Mouse (Mus musculus) naive thymus-derived CD4-positive, alpha-beta T cell, adult 2 months (primary cell): Measurements from ENCODE around the gene Mplkip.

ENCODE experiments used
- DNase-seq: peaks from one replicate; pipeline ENCODE4 v3.0.0-alpha.2; 2011; ENCODE audit warnings: low read depth

Gene Mplkip

GRCm38 (mm10) chr13:17694911-17695699, at the start of gene Mplkip, which contains the start of gene Sugct:
Mplkip (plus strand) TSS chr13:17695192.
Sugct (minus strand) TSS chr13:17695553.
- DNase-seq, result peak; percentile 100

DNA sequence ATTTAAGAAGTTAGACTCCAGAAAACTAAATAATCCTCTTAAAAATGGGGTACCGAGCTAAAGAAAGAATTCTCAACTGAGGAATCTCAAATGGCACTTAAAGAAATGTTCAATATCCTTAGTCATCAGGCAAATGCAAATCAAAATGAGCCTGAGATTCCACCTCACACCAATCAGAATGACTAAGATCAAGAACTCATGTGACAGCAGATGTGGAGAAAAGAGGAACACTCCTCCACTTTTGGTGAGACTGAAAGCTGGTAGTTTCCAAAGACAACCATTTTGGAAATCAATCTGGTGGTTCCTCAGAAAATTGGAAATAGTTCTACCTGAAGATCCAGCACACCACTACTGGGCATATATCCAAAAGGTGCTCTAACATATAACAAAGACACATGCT, 27.6 kb upstream of the Mplkip start:
- no peak for DNase-seq

- DNase-seq, result no peak
Measured at GRCm38 (mm10) chr13:17671122-17671521, 23.9 kb upstream of the Mplkip start.

DNA sequence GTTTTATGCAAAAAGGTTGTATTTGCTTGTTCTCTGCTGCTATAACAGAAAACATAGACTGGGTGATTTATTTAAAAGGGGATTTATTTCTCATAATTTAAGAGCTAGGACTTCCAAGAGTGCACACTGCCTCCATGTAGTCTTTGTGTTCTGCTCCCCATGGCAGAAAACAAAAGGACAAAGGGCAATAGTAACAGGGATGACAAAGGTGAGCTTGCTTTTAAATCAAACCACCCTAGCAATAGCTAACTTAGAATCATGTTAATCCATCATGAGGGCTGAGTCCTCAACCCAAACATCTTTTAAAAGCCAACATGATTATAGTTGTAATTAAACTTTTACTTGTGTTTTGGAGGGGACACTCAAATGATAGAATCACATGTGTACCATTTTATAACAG, 5.5 kb upstream of the Mplkip start:
- no peak for DNase-seq

- DNase-seq, result no peak
Measured at GRCm38 (mm10) chr13:17690686-17691085, 4.3 kb upstream of the Mplkip start.

DNA sequence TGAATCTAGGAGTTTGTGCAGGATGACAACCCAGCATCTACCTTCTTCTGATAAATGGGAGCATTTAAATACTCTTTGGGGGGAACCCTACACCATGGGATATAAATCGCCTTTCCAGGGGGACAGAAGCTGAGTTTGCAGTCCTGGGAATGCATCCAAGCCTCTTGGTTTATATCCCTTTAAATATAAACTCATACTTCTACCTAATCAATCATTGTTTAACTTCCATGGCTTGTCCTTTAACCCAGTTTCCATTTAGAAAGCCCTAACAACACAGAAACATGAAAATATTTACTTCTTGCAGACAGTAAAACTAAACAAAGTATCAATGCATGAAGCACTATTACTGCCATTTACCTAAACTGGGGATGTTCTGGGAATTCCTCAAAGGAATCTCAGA, 3.6 kb upstream of the Mplkip start:
- no peak for DNase-seq

- peak; percentile 65 for DNase-seq
Measured at GRCm38 (mm10) chr13:17693816-17694215, 1.2 kb upstream of the Mplkip start.

GRCm38 (mm10) chr13:17694414-17694813, 578 bp upstream of the Mplkip start:
- no peak for DNase-seq

- DNase-seq, result no peak
Measured at GRCm38 (mm10) chr13:17695898-17696580, 1.0 kb downstream of the Mplkip start.

GRCm38 (mm10) chr13:17700090-17700715, 5.2 kb downstream of the Mplkip start:
- no peak for DNase-seq

DNA sequence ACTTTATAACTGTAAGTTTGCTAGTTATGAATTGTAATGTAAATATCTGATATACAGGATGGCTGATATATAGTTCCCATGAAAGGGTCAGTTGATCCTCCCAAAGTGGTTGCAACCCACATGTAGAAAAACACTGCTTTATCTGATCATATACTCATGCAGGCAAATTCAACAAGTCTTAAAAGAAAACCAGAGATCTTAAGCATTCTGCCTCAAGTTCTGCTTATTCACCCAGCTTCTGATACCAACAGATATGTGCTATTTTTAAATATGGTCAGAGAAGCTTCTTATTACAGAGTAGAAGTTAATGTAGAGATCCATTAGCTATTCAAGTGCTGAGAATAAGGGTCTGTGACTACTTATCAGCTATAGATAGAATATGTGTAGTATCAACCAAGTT, 6.3 kb downstream of the Mplkip start:
- no peak for DNase-seq

GRCm38 (mm10) chr13:17702311-17702710, 7.3 kb downstream of the Mplkip start:
- DNase-seq, result no peak

- no peak for DNase-seq
Measured at GRCm38 (mm10) chr13:17705188-17705826, 10.3 kb downstream of the Mplkip start.

GRCm38 (mm10) chr13:17708784-17709311, 13.9 kb downstream of the Mplkip start:
- DNase-seq, result no peak

- DNase-seq, result no peak
Measured at GRCm38 (mm10) chr13:17717357-17717756, 22.4 kb downstream of the Mplkip start.

DNA sequence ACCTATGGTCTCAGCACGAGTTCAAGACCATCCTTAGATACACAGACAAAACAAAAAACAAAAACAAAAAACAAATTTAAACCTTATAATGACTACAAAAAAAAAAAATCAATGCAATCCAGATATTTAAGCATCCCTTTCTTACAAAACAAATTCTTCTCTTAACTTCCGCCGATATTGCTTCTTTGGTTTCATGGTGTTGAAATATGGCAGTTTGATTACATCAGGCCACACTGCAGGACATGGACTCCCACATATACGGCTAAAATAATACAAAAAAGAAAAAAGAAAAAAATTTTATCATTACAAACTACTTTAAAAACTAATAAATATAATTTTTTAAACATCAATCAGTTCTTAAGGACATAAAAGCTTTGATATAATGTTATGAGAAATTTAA, 32.9 kb downstream of the Mplkip start:
- DNase-seq, result no peak

- DNase-seq, result no peak
Measured at GRCm38 (mm10) chr13:17728798-17729197, 33.8 kb downstream of the Mplkip start.
